Comparison of ENCODE assay signal across 8 mouse cellular contexts in the genomic region with DNA sequence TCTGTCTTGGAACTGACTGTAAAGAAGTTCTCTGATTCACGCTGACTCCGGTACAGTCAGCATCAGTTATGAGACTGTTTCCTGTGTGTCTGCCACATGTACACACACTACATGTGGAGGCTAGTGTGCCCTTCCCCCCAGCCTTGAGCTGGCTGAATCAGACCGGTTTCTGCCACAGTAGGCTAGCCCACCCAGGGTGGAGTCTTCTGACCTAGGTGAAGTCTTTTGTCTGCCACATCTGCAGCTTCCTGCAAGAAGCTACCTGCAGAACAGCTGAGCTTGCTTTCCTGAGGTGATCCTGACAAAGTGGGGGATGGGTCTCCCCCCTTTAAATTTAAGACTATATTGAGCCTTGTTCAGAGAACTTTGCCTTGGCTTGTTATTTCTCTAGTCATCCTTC. TPM values are rescaled to one million over a fixed set of nuclear protein-coding genes. Genes with fewer than 3 reads are reported as not detected.
DNase-seq lines count a peak whose midpoint lies in the region; ATAC-seq and TF ChIP-seq lines count a peak whose summit lies in the region.

A gene (minus strand): TSS at position 146 of the 400 bp plus-strand sequence.

- no peak within 1 kb of the TSS for H3K9ac ChIP-seq in liver, adult 2 months (ENCODE audit: low read depth, low read length)
- peak within 1 kb of the TSS; percentile 90 for H3K9ac ChIP-seq in intestine, postnatal 0 days (ENCODE audit: low read depth, low read length)
- peak within 1 kb of the TSS; percentile 95 for H3K9ac ChIP-seq in midbrain, embryonic 11.5 days (ENCODE audit: low read length)

- 85% methylated on average over 3 of the region's 3 CpGs for WGBS in liver, adult 2 months
- 78% methylated on average over 3 of the region's 3 CpGs for WGBS in intestine, postnatal 0 days
- 82% methylated on average over 3 of the region's 3 CpGs for WGBS in midbrain, embryonic 11.5 days

- no peak within 1 kb of the TSS for H3K27ac ChIP-seq in liver, adult 2 months (replicated peaks; ENCODE audit: insufficient read depth, low read depth, low read length)
- 0 out of 2 replicates have a peak within 1 kb of the TSS, but pooled peaks have one; percentile 82 for H3K27ac ChIP-seq in intestine, postnatal 0 days (ENCODE audit: low read depth, low read length)
- H3K27ac ChIP-seq in midbrain, embryonic 11.5 days (ENCODE audit: low read depth, low read length), result no peak within 1 kb of the TSS

- no peak for DNase-seq in liver, adult 2 months (ENCODE audit: extremely low read depth, low read depth, low spot score)
- DNase-seq in liver, result no peak
- DNase-seq in adrenal gland, postnatal 4 days (ENCODE audit: low spot score in 2 of 2), result no peak
- no peak for DNase-seq in gastrocnemius, postnatal 36 days
- no peak for DNase-seq in midbrain, embryonic 11.5 days (ENCODE audit: low spot score, missing footprints)
- DNase-seq in ovary, postnatal 14 days (ENCODE audit: low spot score), result no peak
- no peak for DNase-seq in retina, postnatal 1 day

- no peak for ATAC-seq in intestine, postnatal 0 days
- no peak for ATAC-seq in midbrain, embryonic 11.5 days (ENCODE audit: low FRiP score)

- H3K27me3 ChIP-seq in liver, adult 2 months (ENCODE audit: control insufficient read depth, insufficient read depth, low read length), result no peaks in the 10 kb centered on the region
- H3K27me3 ChIP-seq in intestine, postnatal 0 days (replicated peaks; ENCODE audit: control insufficient read depth, insufficient read depth, low read length), result no peaks in the 10 kb centered on the region
- H3K27me3 ChIP-seq in midbrain, embryonic 11.5 days (ENCODE audit: control insufficient read depth, insufficient read depth, low read length), result no peaks in the 10 kb centered on the region

- peak within 1 kb of the TSS; percentile 82 for H3K4me3 ChIP-seq in liver, adult 2 months (ENCODE audit: insufficient read depth, low read depth, low read length)
- H3K4me3 ChIP-seq in intestine, postnatal 0 days (ENCODE audit: low read depth, low read length), result peak within 1 kb of the TSS; percentile 90
- peak within 1 kb of the TSS; percentile 96 for H3K4me3 ChIP-seq in midbrain, embryonic 11.5 days (ENCODE audit: low read depth, low read length)

- H3K79me2 ChIP-seq in liver, adult 2 months (ENCODE audit: control insufficient read depth, insufficient read depth, low read length), result peaks cover 7% of the 10 kb centered on the region; the same call in 1 of the 2 replicates

- TF ChIP-seq POLR2A in liver, adult 2 months (IDR thresholded peaks at IDR 0.05; ENCODE audit: extremely low read depth, insufficient read depth, low read length), result no peak

- no peaks in the 10 kb centered on the region for H3K9me3 ChIP-seq in intestine, postnatal 0 days (ENCODE audit: control insufficient read depth)
- H3K9me3 ChIP-seq in midbrain, embryonic 11.5 days (ENCODE audit: control insufficient read depth, low read length), result no peaks in the 10 kb centered on the region

- H3K4me1 ChIP-seq in liver, adult 2 months (ENCODE audit: control insufficient read depth, insufficient read depth, low read length), result peaks cover 8% of the 10 kb centered on the region; the same call in 1 of the 2 replicates
- H3K4me1 ChIP-seq in intestine, postnatal 0 days (replicated peaks; ENCODE audit: control insufficient read depth, insufficient read depth, low read length), result no peaks in the 10 kb centered on the region
- H3K4me1 ChIP-seq in midbrain, embryonic 11.5 days (ENCODE audit: control insufficient read depth, insufficient read depth, low read length), result peaks cover 6% of the 10 kb centered on the region; the same call in 1 of the 2 replicates

- peak within 1 kb of the TSS; percentile 88 for H3K4me2 ChIP-seq in intestine, postnatal 0 days (replicated peaks; ENCODE audit: low read depth)
- peak within 1 kb of the TSS; percentile 24 for H3K4me2 ChIP-seq in midbrain, embryonic 11.5 days

- intact Hi-C loops in gastrocnemius, postnatal 36 days (cut with DNase I), result no loop called here

- peaks cover 3% of the 10 kb centered on the region for H3K36me3 ChIP-seq in liver, adult 2 months (ENCODE audit: control insufficient read depth, insufficient read depth, low read length)
- peaks cover 10% of the 10 kb centered on the region for H3K36me3 ChIP-seq in intestine, postnatal 0 days (ENCODE audit: control insufficient read depth, insufficient read depth)
- H3K36me3 ChIP-seq in midbrain, embryonic 11.5 days (ENCODE audit: control insufficient read depth, insufficient read depth, low read length), result 0 out of 2 replicates have a peak, but pooled peaks cover 4% of the 10 kb centered on the region

- TF ChIP-seq CTCF in liver, adult 2 months (IDR thresholded peaks at IDR 0.05; ENCODE audit: low read depth, low read length), result no peak
- no peak for TF ChIP-seq CTCF in intestine, postnatal 0 days (IDR thresholded peaks at IDR 0.05; ENCODE audit: low read depth)

RNA-seq across cellular contexts. Expression of the gene that starts here (rescaled TPM):
- total RNA-seq in liver, adult 2 months (2014; rRNA removed), result 31.8 and 33.6 TPM in 2 replicates
- 13.6 and 16.9 TPM in 2 replicates for polyA plus RNA-seq in liver, adult 2 months (2012; rRNA removed)
- 100 to 1,000 TPM; 101 to 107 TPM for total RNA-seq in adrenal gland, postnatal 4 days (2021)
- total RNA-seq in gastrocnemius, postnatal 36 days (2021), result 10 to 100 TPM; 29.6 to 44.7 TPM
- polyA plus RNA-seq in intestine, postnatal 0 days (2015; fragmentation: Nextera tagmentation; extraction: Ambion mirVana), result 50.2 and 50.8 TPM in 2 replicates
- 273 and 283 TPM in 2 replicates for polyA plus RNA-seq in midbrain, embryonic 11.5 days (2014; fragmentation: Nextera tagmentation; extraction: Ambion mirVana)
